Mouse (Mus musculus): ENCODE results near the gene Six1. TPM values are rescaled to one million over a fixed set of nuclear protein-coding genes. Genes with fewer than 3 reads are reported as not detected.

Six1 gene
- polyA plus RNA-seq, 1 experiment from 2014 or later, result 10.4 TPM

GRCm38 (mm10) chr12:73052036-73052650 is 1.5 kb downstream of the Six1 start:
- no peak for ATAC-seq (ENCODE audit: low FRiP score)
- Histone ChIP-seq H3K27ac (ENCODE audit: low read depth, low read length) (no peak overlapping the region), H3K4me3 (ENCODE audit: low read depth, low read length) (no peak overlapping the region), H3K4me1 (ENCODE audit: control insufficient read depth, insufficient read depth, low read length) (peaks cover 10% of the 10 kb centered on the region), H3K4me2 (no peak overlapping the region), H3K36me3 (ENCODE audit: control insufficient read depth, insufficient read depth, low read length) (no peaks in the 10 kb centered on the region), H3K9ac (ENCODE audit: low read length) (no peak overlapping the region), H3K27me3 (ENCODE audit: control insufficient read depth, insufficient read depth, low read length) (peaks cover 91% of the 10 kb centered on the region), H3K9me3 (ENCODE audit: control insufficient read depth, low read length) (no peaks in the 10 kb centered on the region)
- DNase-seq (ENCODE audit: low spot score, missing footprints), result peak; percentile 95
- WGBS, result 2% methylated on average over 19 of the region's 19 CpGs

- DNase-seq (ENCODE audit: low spot score, missing footprints) (peak; percentile 95), ATAC-seq (ENCODE audit: low FRiP score) (no peak)
- H3K4me3 ChIP-seq (ENCODE audit: low read depth, low read length), result no peak overlapping the region
- no peak overlapping the region for H3K4me2 ChIP-seq
- 0% methylated on average over 15 of the region's 15 CpGs for WGBS
- H3K36me3 ChIP-seq (ENCODE audit: control insufficient read depth, insufficient read depth, low read length), result no peaks in the 10 kb centered on the region
- no peaks in the 10 kb centered on the region for H3K9me3 ChIP-seq (ENCODE audit: control insufficient read depth, low read length)
- H3K27ac ChIP-seq (ENCODE audit: low read depth, low read length), result no peak overlapping the region
- H3K9ac ChIP-seq (ENCODE audit: low read length), result no peak overlapping the region
- peaks cover 98% of the 10 kb centered on the region for H3K27me3 ChIP-seq (ENCODE audit: control insufficient read depth, insufficient read depth, low read length)
- H3K4me1 ChIP-seq (ENCODE audit: control insufficient read depth, insufficient read depth, low read length), result peaks cover 13% of the 10 kb centered on the region
These were observed 2.7 kb downstream of the Six1 start for GRCm38 (mm10) chr12:73050811-73051580.

GRCm38 (mm10) chr12:73050305-73050704 is 3.4 kb downstream of the Six1 start:
- Histone ChIP-seq H3K4me2 (no peak overlapping the region), H3K9me3 (ENCODE audit: control insufficient read depth, low read length) (no peaks in the 10 kb centered on the region), H3K4me1 (ENCODE audit: control insufficient read depth, insufficient read depth, low read length) (peaks cover 13% of the 10 kb centered on the region), H3K27me3 (ENCODE audit: control insufficient read depth, insufficient read depth, low read length) (peaks cover 98% of the 10 kb centered on the region), H3K36me3 (ENCODE audit: control insufficient read depth, insufficient read depth, low read length) (no peaks in the 10 kb centered on the region), H3K9ac (ENCODE audit: low read length) (no peak overlapping the region), H3K27ac (ENCODE audit: low read depth, low read length) (no peak overlapping the region), H3K4me3 (ENCODE audit: low read depth, low read length) (no peak overlapping the region)
- WGBS, result under 1% methylated on average over 13 of the region's 13 CpGs
- no peak for DNase-seq (ENCODE audit: low spot score, missing footprints)
- ATAC-seq (ENCODE audit: low FRiP score), result no peak

DNA sequence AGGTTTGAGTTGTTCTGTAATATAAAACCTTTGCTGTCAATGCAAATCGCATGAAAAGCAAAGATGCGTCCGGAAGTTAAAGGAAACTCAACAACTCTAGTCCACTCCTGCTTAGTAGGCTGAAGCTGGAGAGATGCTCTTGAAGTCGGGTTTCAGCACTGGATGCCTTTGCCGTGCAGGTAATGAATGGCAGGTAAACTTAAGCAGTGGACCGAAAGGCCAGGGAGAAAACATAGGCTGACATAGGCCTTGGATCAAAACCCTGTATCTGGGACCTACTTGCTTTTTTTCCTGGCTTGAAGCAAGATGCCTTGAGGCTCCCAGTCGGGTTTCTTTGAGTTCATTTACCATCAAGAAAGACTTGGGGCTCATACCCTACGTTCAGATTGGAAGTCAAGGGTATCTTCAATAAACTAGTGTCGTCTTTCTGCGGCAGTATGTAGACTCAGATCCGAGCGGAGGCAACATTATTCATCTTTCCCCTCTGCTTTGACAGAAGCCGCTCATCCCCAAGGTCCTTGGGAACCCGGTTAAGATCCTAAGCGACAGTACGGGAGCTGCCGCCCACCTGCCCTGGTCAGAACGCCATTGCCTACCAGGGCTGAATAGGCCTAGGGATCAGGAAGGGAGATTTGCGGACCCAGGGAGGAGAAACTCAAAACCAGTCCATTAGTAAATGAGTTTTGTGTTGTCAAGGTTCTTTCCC is 4.0 kb downstream of the Six1 start:
- H3K4me1 ChIP-seq (ENCODE audit: control insufficient read depth, insufficient read depth, low read length), result peaks cover 13% of the 10 kb centered on the region
- WGBS, result 2% methylated on average over 19 of the region's 19 CpGs
- ATAC-seq (ENCODE audit: low FRiP score) (no peak), DNase-seq (ENCODE audit: low spot score, missing footprints) (peak; percentile 96)
- no peaks in the 10 kb centered on the region for H3K9me3 ChIP-seq (ENCODE audit: control insufficient read depth, low read length)
- H3K36me3 ChIP-seq (ENCODE audit: control insufficient read depth, insufficient read depth, low read length), result no peaks in the 10 kb centered on the region
- no peak overlapping the region for H3K27ac ChIP-seq (ENCODE audit: low read depth, low read length)
- no peak overlapping the region for H3K4me3 ChIP-seq (ENCODE audit: low read depth, low read length)
- peaks cover 98% of the 10 kb centered on the region for H3K27me3 ChIP-seq (ENCODE audit: control insufficient read depth, insufficient read depth, low read length)
- H3K9ac ChIP-seq (ENCODE audit: low read length), result no peak overlapping the region
- H3K4me2 ChIP-seq, result no peak overlapping the region

DNA sequence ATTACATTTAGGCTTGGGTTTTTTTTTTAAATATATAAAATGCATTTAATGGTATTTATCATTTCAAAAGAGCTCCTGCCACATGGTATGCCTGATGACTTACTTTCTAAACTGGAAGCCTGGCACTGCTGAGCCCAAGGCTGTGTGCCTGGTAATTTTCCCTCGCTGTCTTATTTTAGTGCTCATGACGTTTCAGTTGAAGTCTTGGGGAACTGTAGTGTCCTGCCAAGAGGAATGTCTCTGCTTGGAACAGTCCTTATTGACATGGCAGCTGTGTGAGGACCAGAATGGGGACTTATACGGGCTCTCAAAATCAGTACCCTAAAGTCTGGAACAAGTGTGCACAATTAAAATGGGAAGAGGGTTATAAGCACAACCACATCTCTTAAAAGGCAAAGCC is 5.2 kb downstream of the Six1 start:
- Histone ChIP-seq H3K27me3 (ENCODE audit: control insufficient read depth, insufficient read depth, low read length) (peaks cover 98% of the 10 kb centered on the region), H3K4me3 (ENCODE audit: low read depth, low read length) (no peak overlapping the region), H3K4me2 (no peak overlapping the region), H3K36me3 (ENCODE audit: control insufficient read depth, insufficient read depth, low read length) (no peaks in the 10 kb centered on the region), H3K9me3 (ENCODE audit: control insufficient read depth, low read length) (no peaks in the 10 kb centered on the region), H3K9ac (ENCODE audit: low read length) (no peak overlapping the region), H3K27ac (ENCODE audit: low read depth, low read length) (no peak overlapping the region), H3K4me1 (ENCODE audit: control insufficient read depth, insufficient read depth, low read length) (peaks cover 12% of the 10 kb centered on the region)
- 3% methylated on average over 3 of the region's 3 CpGs for WGBS
- DNase-seq (ENCODE audit: low spot score, missing footprints) (peak; percentile 90), ATAC-seq (ENCODE audit: low FRiP score) (no peak)

- no peak for ATAC-seq (ENCODE audit: low FRiP score)
- WGBS, result 3% methylated on average over 2 of the region's 2 CpGs
These were observed 6.1 kb downstream of the Six1 start for GRCm38 (mm10) chr12:73047576-73047975.

GRCm38 (mm10) chr12:73046607-73047180 is 7.0 kb downstream of the Six1 start:
- peak overlapping the region; percentile 45 for H3K4me2 ChIP-seq
- H3K4me3 ChIP-seq (ENCODE audit: low read depth, low read length), result peak overlapping the region; percentile 30
- no peak overlapping the region for H3K27ac ChIP-seq (ENCODE audit: low read depth, low read length)
- WGBS, result under 1% methylated on average over 38 of the region's 38 CpGs
- H3K9ac ChIP-seq (ENCODE audit: low read length), result no peak overlapping the region
- H3K9me3 ChIP-seq (ENCODE audit: control insufficient read depth, low read length), result no peaks in the 10 kb centered on the region
- H3K36me3 ChIP-seq (ENCODE audit: control insufficient read depth, insufficient read depth, low read length), result no peaks in the 10 kb centered on the region
- peak; percentile 86 for ATAC-seq (ENCODE audit: low FRiP score)
- peaks cover 94% of the 10 kb centered on the region for H3K27me3 ChIP-seq (ENCODE audit: control insufficient read depth, insufficient read depth, low read length)
- peak; percentile 97 for DNase-seq (ENCODE audit: low spot score, missing footprints)
- peaks cover 8% of the 10 kb centered on the region; the same call in 1 of the 2 replicates for H3K4me1 ChIP-seq (ENCODE audit: control insufficient read depth, insufficient read depth, low read length)

More at GRCm38 (mm10) chr12:73047576-73047975, 6.1 kb downstream of the Six1 start:
- H3K4me3 ChIP-seq (ENCODE audit: low read depth, low read length), result no peak overlapping the region
- H3K9me3 ChIP-seq (ENCODE audit: control insufficient read depth, low read length), result no peaks in the 10 kb centered on the region
- DNase-seq (ENCODE audit: low spot score, missing footprints), result peak; percentile 84
- H3K27me3 ChIP-seq (ENCODE audit: control insufficient read depth, insufficient read depth, low read length), result peaks cover 95% of the 10 kb centered on the region
- no peaks in the 10 kb centered on the region for H3K36me3 ChIP-seq (ENCODE audit: control insufficient read depth, insufficient read depth, low read length)
- no peak overlapping the region for H3K4me2 ChIP-seq
- H3K27ac ChIP-seq (ENCODE audit: low read depth, low read length), result no peak overlapping the region
- peaks cover 8% of the 10 kb centered on the region; the same call in 1 of the 2 replicates for H3K4me1 ChIP-seq (ENCODE audit: control insufficient read depth, insufficient read depth, low read length)
- H3K9ac ChIP-seq (ENCODE audit: low read length), result no peak overlapping the region

GRCm38 (mm10) chr12:73045724-73046606 is 7.7 kb downstream of the Six1 start:
- Histone ChIP-seq H3K4me3 (ENCODE audit: low read depth, low read length) (peak overlapping the region; percentile 30), H3K36me3 (ENCODE audit: control insufficient read depth, insufficient read depth, low read length) (no peaks in the 10 kb centered on the region), H3K27ac (ENCODE audit: low read depth, low read length) (no peak overlapping the region), H3K4me2 (peak overlapping the region; percentile 45), H3K9ac (ENCODE audit: low read length) (0 out of 2 replicates have a peak overlapping the region, but pooled peaks have one; percentile 16), H3K4me1 (ENCODE audit: control insufficient read depth, insufficient read depth, low read length) (peaks cover 8% of the 10 kb centered on the region; the same call in 1 of the 2 replicates), H3K9me3 (ENCODE audit: control insufficient read depth, low read length) (no peaks in the 10 kb centered on the region), H3K27me3 (ENCODE audit: control insufficient read depth, insufficient read depth, low read length) (peaks cover 95% of the 10 kb centered on the region)
- WGBS, result under 1% methylated on average over 85 of the region's 85 CpGs
- ATAC-seq (ENCODE audit: low FRiP score) (peak; percentile 45; the same call in 1 of the 2 replicates), DNase-seq (ENCODE audit: low spot score, missing footprints) (peak; percentile 95)

All from midbrain, embryonic 11.5 days (tissue).